Mouse (Mus musculus) cerebellum, adult (tissue): ENCODE results near the gene D3Ertd254e.

Experiments
- ATAC-seq: cut with Nextera tagmentation; 2 replicates; pipeline ENCODE4 v1.9.2; 2017; ENCODE audit warnings: mild to moderate bottlenecking, moderate library complexity, mixed read lengths; ENCODE audit not compliant: insufficient number of reproducible peaks, low FRiP score, low TSS enrichment

D3Ertd254e gene

GRCm38 (mm10) chr3:36210939-36211338 lies 60.1 kb downstream of the D3Ertd254e start:
- ATAC-seq, result no peak

- ATAC-seq, result no peak
Measured at GRCm38 (mm10) chr3:36212758-36213157, 61.9 kb downstream of the D3Ertd254e start.
